7 mouse cellular contexts compared by ENCODE assay signal in the genomic region with DNA sequence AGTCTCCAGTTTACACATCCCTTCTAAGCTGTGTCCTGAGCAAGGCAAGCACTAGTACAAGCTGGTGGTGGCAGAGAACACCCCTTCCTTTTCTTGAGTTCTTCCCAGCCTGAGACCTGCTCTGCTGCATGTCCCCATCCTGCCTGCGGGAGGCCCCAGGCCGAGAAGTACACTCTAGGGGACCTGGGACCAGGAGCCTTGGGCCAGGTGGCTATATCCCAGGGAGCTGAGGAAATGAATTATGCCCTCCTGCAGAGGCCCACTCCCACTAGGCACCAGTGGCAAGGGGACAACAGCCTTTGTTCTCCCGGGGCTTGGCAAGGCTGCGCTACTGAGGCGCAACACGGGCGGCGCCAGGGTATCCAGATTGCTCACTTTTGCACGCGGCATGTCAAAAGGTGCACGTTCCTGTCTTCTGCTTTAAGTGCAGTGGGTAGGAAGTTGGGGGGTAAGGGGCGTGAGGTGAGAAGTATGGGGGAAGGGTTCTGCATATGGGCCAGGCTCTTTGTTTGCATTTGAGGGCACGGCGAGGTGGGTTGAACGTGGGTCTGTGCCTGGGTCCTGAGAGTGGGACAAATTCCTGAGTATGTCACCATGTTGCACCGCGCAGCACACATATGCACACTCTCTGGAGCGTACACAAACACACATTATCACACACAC. TPM values are rescaled to one million over a fixed set of nuclear protein-coding genes. Genes with fewer than 3 reads are reported as not detected.
A peak's percentile ranks its signal among the peaks of the same experiment; 100 is the strongest.
DNase-seq lines count a peak whose midpoint lies in the region; ATAC-seq and TF ChIP-seq lines count a peak whose summit lies in the region.

No protein-coding gene starts in this region.

- TF ChIP-seq CTCF in lung, postnatal 0 days (IDR thresholded peaks at IDR 0.05) = no peak

- no peak for ATAC-seq in lung, postnatal 0 days
- no peak for ATAC-seq in heart, embryonic 12.5 days (ENCODE audit: insufficient number of reproducible peaks, low FRiP score)
- ATAC-seq in limb, embryonic 11.5 days (ENCODE audit: insufficient number of reproducible peaks, low FRiP score, low TSS enrichment, low read depth) = peak; percentile 32; the same call in 1 of the 2 replicates

- no peak for DNase-seq in lung, postnatal 0 days (ENCODE audit: low spot score)
- DNase-seq in lung, postnatal 14 days = no peak
- peak; percentile 48 to 49 for DNase-seq in cerebellum, postnatal 10 days
- DNase-seq in limb, embryonic 11.5 days (ENCODE audit: low spot score) = peak; percentile 43
- peak; percentile 27 to 30 for DNase-seq in right cerebral cortex, postnatal 10 days (ENCODE audit: low spot score in 2 of 2)
- no peak for DNase-seq in ovary, postnatal 14 days (ENCODE audit: low spot score)

- 0 out of 2 replicates have a peak overlapping the region, but pooled peaks have one; percentile 64 for H3K4me2 ChIP-seq in lung, postnatal 0 days (replicated peaks; ENCODE audit: low read depth, low read length)
- peak overlapping the region; percentile 74 for H3K4me2 ChIP-seq in heart, embryonic 12.5 days
- H3K4me2 ChIP-seq in limb, embryonic 11.5 days (ENCODE audit: low read depth, severe bottlenecking) = peak overlapping the region; percentile 64

- WGBS in lung, postnatal 0 days = 22% methylated on average over 18 of the region's 18 CpGs
- 20% methylated on average over 18 of the region's 18 CpGs for WGBS in heart, embryonic 12.5 days
- 25% methylated on average over 18 of the region's 18 CpGs for WGBS in limb, embryonic 11.5 days

- H3K4me3 ChIP-seq in lung, postnatal 0 days (ENCODE audit: low read depth, low read length) = no peak overlapping the region
- peak overlapping the region; percentile 62 for H3K4me3 ChIP-seq in heart, embryonic 12.5 days
- peak overlapping the region; percentile 35; the same call in 1 of the 2 replicates for H3K4me3 ChIP-seq in limb, embryonic 11.5 days (ENCODE audit: low read depth, low read length)

- H3K27ac ChIP-seq in lung, postnatal 0 days (ENCODE audit: low read length) = no peak overlapping the region
- H3K27ac ChIP-seq in heart, embryonic 12.5 days (ENCODE audit: poor library complexity, severe bottlenecking) = 0 out of 2 replicates have a peak overlapping the region, but pooled peaks have one; percentile 3
- no peak overlapping the region for H3K27ac ChIP-seq in limb, embryonic 11.5 days (replicated peaks; ENCODE audit: low read depth, low read length)

- no peaks in the 10 kb centered on the region for H3K27me3 ChIP-seq in lung, postnatal 0 days (replicated peaks; ENCODE audit: insufficient read depth, low read length)
- H3K27me3 ChIP-seq in heart, embryonic 12.5 days (replicated peaks) = peaks cover 17% of the 10 kb centered on the region
- no peaks in the 10 kb centered on the region; the same call in 1 of the 2 replicates for H3K27me3 ChIP-seq in limb, embryonic 11.5 days (ENCODE audit: control insufficient read depth, insufficient read depth, low read length)

- no peaks in the 10 kb centered on the region for H3K36me3 ChIP-seq in lung, postnatal 0 days (ENCODE audit: insufficient read depth, low read length)
- H3K36me3 ChIP-seq in heart, embryonic 12.5 days = no peaks in the 10 kb centered on the region
- no peaks in the 10 kb centered on the region for H3K36me3 ChIP-seq in limb, embryonic 11.5 days (ENCODE audit: control insufficient read depth, insufficient read depth, low read length)

- no peaks in the 10 kb centered on the region for H3K4me1 ChIP-seq in lung, postnatal 0 days (ENCODE audit: insufficient read depth, low read depth, low read length)
- no peaks in the 10 kb centered on the region for H3K4me1 ChIP-seq in heart, embryonic 12.5 days (replicated peaks)
- H3K4me1 ChIP-seq in limb, embryonic 11.5 days (ENCODE audit: control insufficient read depth, insufficient read depth, low read length) = no peaks in the 10 kb centered on the region

- TF ChIP-seq EP300 in lung, postnatal 0 days (IDR thresholded peaks at IDR 0.05) = no peak

- no peaks in the 10 kb centered on the region for H3K9me3 ChIP-seq in lung, postnatal 0 days (ENCODE audit: low read length)
- no peaks in the 10 kb centered on the region for H3K9me3 ChIP-seq in heart, embryonic 12.5 days (replicated peaks)
- H3K9me3 ChIP-seq in limb, embryonic 11.5 days (ENCODE audit: control insufficient read depth, low read length) = no peaks in the 10 kb centered on the region

- H3K9ac ChIP-seq in lung, postnatal 0 days (replicated peaks; ENCODE audit: low read depth) = no peak overlapping the region
- peak overlapping the region; percentile 48; the same call in 1 of the 2 replicates for H3K9ac ChIP-seq in heart, embryonic 12.5 days
- no peak overlapping the region for H3K9ac ChIP-seq in limb, embryonic 11.5 days (ENCODE audit: low read length)

RNA-seq across cellular contexts. Expression of a gene that starts 1.7 kb away (rescaled TPM):
- 0.79 and 0.87 TPM in 2 replicates for polyA plus RNA-seq in lung, postnatal 0 days (2015; fragmentation: Nextera tagmentation; extraction: Ambion mirVana)
- 66.3 and 70.2 TPM in 2 replicates for polyA plus RNA-seq in heart, embryonic 12.5 days (2016; fragmentation: Nextera tagmentation; extraction: Ambion mirVana)
- 10.5 and 10.8 TPM in 2 replicates for polyA plus RNA-seq in limb, embryonic 11.5 days (2014; fragmentation: Nextera tagmentation; extraction: Ambion mirVana)

Comparison
In these comparisons a context has a peak if more than half of its experiments do, and no peak if none do; other contexts are left out.
1. DNase-seq: peak in cerebellum, postnatal 10 days (2 of 2), limb, embryonic 11.5 days (single experiment) and right cerebral cortex, postnatal 10 days (2 of 2); none in lung, postnatal 0 days (single experiment), lung, postnatal 14 days (single experiment) and ovary, postnatal 14 days (single experiment).
2. Peak in every context shown above with its lines, with median percentiles within 50 percentile points of each other: H3K4me2 ChIP-seq.